Mouse (Mus musculus): ENCODE measurements at regions not wholly inside any gene's neighbourhood (a gene's known extent, or its start where the extent isn't known, plus 50 kb on each side); places are given as distances from the start of the nearest gene placed in this dataset.

DNA sequence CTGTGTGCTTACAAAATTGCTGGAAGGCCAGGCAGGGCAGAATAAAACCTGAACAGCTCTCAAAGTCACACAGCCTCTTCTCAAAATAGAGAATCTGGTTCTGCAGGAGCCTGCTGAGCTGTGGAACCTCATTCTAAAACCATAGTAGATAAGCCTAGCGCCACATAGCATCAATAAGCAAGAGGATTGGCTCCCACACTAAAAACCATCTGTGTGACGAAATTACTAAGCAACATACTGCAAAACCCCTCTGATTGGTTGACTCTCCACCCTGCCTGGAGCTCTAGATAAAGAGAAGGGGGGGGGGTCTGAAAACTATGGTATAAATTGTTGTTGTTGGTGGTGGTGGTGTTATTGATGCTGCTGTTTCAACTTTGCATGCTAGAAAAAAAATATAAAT lies 122.6 kb upstream of the Trhde start:
- Histone ChIP-seq H3K9ac (ENCODE audit: low read length) (no peak overlapping the region), H3K27me3 (ENCODE audit: control insufficient read depth, insufficient read depth, low read length) (no peaks in the 10 kb centered on the region), H3K4me3 (ENCODE audit: control insufficient read depth in 1 of 2, insufficient read depth in 1 of 2, low read depth in 1 of 2, low read length in 2 of 2) (no peak overlapping the region), H3K27ac (replicated peaks in 1 of 2; ENCODE audit: control insufficient read depth in 1 of 2, insufficient read depth in 1 of 2, low read depth in 2 of 2, low read length in 2 of 2) (no peak overlapping the region), H3K4me2 (ENCODE audit: low read length) (no peak overlapping the region), H3K9me3 (ENCODE audit: control insufficient read depth, low read length) (no peaks in the 10 kb centered on the region), H3K36me3 (ENCODE audit: control insufficient read depth, insufficient read depth, low read length) (no peaks in the 10 kb centered on the region), H3K4me1 (ENCODE audit: control insufficient read depth in 2 of 2, insufficient read depth in 2 of 2, low read length in 2 of 2) (no peaks in the 10 kb centered on the region)
- 57% methylated on average over 2 of the region's 2 CpGs for whole genome bisulfite sequencing
- ATAC-seq (ENCODE audit: insufficient number of reproducible peaks, insufficient read depth, low FRiP score, low read depth), result no peak

DNA sequence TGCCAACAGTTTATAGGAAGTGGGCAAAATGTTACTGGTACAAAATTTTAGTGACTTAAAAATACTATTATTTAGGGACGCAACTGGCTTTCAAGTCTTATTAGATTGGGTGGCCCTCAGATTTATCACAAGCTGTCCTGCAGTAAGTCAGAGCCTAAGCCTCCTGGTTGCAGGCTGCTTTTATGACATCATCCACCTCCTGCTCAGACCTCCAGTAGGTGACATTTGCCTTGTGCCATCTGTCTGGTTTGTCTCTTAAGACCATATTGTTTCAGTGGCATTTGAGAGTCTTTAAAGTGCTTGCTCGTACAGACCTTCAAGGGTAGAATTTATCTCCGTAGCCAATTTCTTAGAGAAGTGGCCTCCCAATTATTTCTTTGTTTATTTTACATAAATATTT lies 111.9 kb upstream of the Trhde start:
- ATAC-seq (ENCODE audit: insufficient number of reproducible peaks, insufficient read depth, low FRiP score, low read depth), result no peak
- H3K4me3 ChIP-seq (ENCODE audit: control insufficient read depth in 1 of 2, insufficient read depth in 1 of 2, low read depth in 1 of 2, low read length in 2 of 2), result no peak overlapping the region
- no peak overlapping the region for H3K4me2 ChIP-seq (ENCODE audit: low read length)
- no peaks in the 10 kb centered on the region for H3K27me3 ChIP-seq (ENCODE audit: control insufficient read depth, insufficient read depth, low read length)
- no peak overlapping the region for H3K27ac ChIP-seq (replicated peaks in 1 of 2; ENCODE audit: control insufficient read depth in 1 of 2, insufficient read depth in 1 of 2, low read depth in 2 of 2, low read length in 2 of 2)
- WGBS, result 67% methylated on average over 3 of the region's 3 CpGs
- no peaks in the 10 kb centered on the region for H3K9me3 ChIP-seq (ENCODE audit: control insufficient read depth, low read length)
- no peaks in the 10 kb centered on the region for H3K36me3 ChIP-seq (ENCODE audit: control insufficient read depth, insufficient read depth, low read length)
- H3K4me1 ChIP-seq (ENCODE audit: control insufficient read depth in 2 of 2, insufficient read depth in 2 of 2, low read length in 2 of 2), result no peaks in the 10 kb centered on the region
- H3K9ac ChIP-seq (ENCODE audit: low read length), result no peak overlapping the region

DNA sequence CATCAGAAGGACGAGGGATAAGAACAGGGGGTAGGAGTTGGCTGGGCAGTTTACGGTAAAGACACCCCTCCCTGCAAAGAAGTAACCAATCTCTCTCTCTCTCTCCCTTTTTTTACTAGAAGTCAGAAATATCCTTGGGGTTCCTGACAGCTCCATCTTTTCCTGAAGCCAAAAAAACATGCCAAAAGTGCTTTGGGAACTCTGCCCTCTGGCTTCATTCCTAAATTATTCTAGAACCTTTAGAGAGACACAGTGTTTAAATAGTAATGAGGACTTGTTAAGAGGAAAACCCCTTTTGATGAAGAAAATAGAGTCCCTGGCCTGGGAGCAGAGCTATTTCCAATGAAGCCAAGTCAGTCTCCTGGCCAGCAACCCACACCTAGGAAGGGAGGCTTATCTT lies 89.8 kb upstream of the Trhde start:
- WGBS, result 77% methylated on average over 2 of the region's 2 CpGs
- Histone ChIP-seq H3K27ac (replicated peaks in 1 of 2; ENCODE audit: control insufficient read depth in 1 of 2, insufficient read depth in 1 of 2, low read depth in 2 of 2, low read length in 2 of 2) (no peak overlapping the region), H3K36me3 (ENCODE audit: control insufficient read depth, insufficient read depth, low read length) (no peaks in the 10 kb centered on the region), H3K9me3 (ENCODE audit: control insufficient read depth, low read length) (no peaks in the 10 kb centered on the region), H3K9ac (ENCODE audit: low read length) (no peak overlapping the region), H3K27me3 (ENCODE audit: control insufficient read depth, insufficient read depth, low read length) (no peaks in the 10 kb centered on the region), H3K4me1 (ENCODE audit: control insufficient read depth in 2 of 2, insufficient read depth in 2 of 2, low read length in 2 of 2) (no peaks in the 10 kb centered on the region), H3K4me3 (ENCODE audit: control insufficient read depth in 1 of 2, insufficient read depth in 1 of 2, low read depth in 1 of 2, low read length in 2 of 2) (no peak overlapping the region), H3K4me2 (ENCODE audit: low read length) (no peak overlapping the region)
- no peak for ATAC-seq (ENCODE audit: insufficient number of reproducible peaks, insufficient read depth, low FRiP score, low read depth)

DNA sequence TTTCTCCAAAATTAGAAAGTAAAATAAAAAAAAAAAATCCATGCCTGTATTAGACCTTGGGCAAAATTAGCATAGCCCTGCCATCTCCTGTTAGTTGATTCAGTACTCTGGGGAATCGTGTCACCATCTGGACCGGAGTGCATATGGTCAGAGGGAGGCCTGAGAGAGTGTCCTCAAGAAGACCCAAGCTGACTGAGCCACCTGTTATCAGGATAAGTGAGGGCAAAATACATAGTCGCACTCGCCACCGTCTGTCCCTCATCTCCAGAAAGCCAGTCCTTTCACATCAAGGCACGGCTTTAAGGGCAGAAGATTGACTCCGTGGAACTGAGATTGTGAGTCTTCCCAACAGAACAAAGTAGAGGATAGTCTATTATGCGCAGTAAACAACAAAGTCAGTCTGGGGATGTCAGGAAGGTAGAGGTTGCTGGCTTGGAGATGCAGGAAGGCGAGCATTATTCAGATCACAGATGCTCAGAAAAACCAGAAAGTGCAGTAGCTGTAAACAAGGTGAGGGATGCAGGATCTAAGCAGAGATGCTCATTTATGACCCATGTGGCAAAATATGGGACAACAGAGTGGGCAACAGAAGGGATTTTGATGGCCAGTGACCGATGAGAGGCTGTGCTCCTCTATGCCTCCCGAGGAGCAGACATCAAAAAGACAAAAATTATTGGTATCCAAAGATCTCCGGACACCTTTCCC lies 88.8 kb upstream of the Trhde start:
- Histone ChIP-seq H3K27me3 (ENCODE audit: control insufficient read depth, insufficient read depth, low read length) (no peaks in the 10 kb centered on the region), H3K9me3 (ENCODE audit: control insufficient read depth, low read length) (no peaks in the 10 kb centered on the region), H3K4me3 (ENCODE audit: control insufficient read depth in 1 of 2, insufficient read depth in 1 of 2, low read depth in 1 of 2, low read length in 2 of 2) (no peak overlapping the region), H3K9ac (ENCODE audit: low read length) (no peak overlapping the region), H3K27ac (replicated peaks in 1 of 2; ENCODE audit: control insufficient read depth in 1 of 2, insufficient read depth in 1 of 2, low read depth in 2 of 2, low read length in 2 of 2) (no peak overlapping the region), H3K4me1 (ENCODE audit: control insufficient read depth in 2 of 2, insufficient read depth in 2 of 2, low read length in 2 of 2) (no peaks in the 10 kb centered on the region), H3K36me3 (ENCODE audit: control insufficient read depth, insufficient read depth, low read length) (no peaks in the 10 kb centered on the region), H3K4me2 (ENCODE audit: low read length) (no peak overlapping the region)
- WGBS, result 80% methylated on average over 12 of the region's 12 CpGs
- no peak for ATAC-seq (ENCODE audit: insufficient number of reproducible peaks, insufficient read depth, low FRiP score, low read depth)

DNA sequence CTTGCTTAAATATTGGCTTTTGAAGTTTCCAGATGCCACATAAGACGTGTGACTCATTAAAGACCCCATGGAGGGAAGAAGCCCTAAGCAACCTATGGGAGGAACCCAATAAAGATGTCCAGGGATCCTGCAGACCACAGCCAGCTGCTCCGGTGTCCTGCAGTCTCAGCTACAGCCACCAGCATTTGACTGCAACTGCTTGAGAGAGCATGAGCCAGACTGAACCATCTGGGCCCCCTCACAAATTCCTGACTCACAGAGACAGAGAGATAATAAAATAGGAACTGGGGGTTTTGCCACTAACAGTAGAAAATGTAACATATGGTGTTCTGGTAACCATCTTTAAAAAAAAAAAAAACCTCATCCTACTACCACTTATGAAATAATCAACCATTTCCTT lies 69.1 kb upstream of the Trhde start:
- Histone ChIP-seq H3K36me3 (ENCODE audit: control insufficient read depth, insufficient read depth, low read length) (no peaks in the 10 kb centered on the region), H3K4me2 (ENCODE audit: low read length) (no peak overlapping the region), H3K4me3 (ENCODE audit: control insufficient read depth in 1 of 2, insufficient read depth in 1 of 2, low read depth in 1 of 2, low read length in 2 of 2) (no peak overlapping the region), H3K9ac (ENCODE audit: low read length) (no peak overlapping the region), H3K9me3 (ENCODE audit: control insufficient read depth, low read length) (no peaks in the 10 kb centered on the region), H3K27me3 (ENCODE audit: control insufficient read depth, insufficient read depth, low read length) (no peaks in the 10 kb centered on the region), H3K27ac (replicated peaks in 1 of 2; ENCODE audit: control insufficient read depth in 1 of 2, insufficient read depth in 1 of 2, low read depth in 2 of 2, low read length in 2 of 2) (no peak overlapping the region), H3K4me1 (ENCODE audit: control insufficient read depth in 2 of 2, insufficient read depth in 2 of 2, low read length in 2 of 2) (no peaks in the 10 kb centered on the region)
- ATAC-seq (ENCODE audit: insufficient number of reproducible peaks, insufficient read depth, low FRiP score, low read depth), result no peak
- WGBS, result 69% methylated on average over 2 of the region's 2 CpGs

DNA sequence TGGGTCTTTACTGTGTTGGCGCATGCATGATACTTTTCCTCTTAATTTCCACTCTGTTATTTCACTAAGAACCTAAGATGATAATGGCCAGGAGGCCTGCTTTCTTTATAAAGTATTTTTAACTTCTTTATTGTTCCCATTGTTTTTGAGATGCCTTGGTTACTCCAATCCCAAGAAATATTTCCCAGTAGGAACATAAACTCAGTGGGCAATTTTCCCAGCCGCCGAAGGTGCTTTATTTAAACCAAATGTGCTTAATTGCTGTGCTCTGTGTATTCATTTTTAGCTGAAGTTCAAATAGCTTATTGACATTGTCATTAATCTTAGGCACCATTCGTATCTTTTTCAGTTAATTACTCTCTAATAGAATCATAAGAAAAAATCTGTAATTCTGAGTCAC lies 55.1 kb upstream of the Trhde start:
- Histone ChIP-seq H3K4me2 (ENCODE audit: low read length) (no peak overlapping the region), H3K4me3 (ENCODE audit: control insufficient read depth in 1 of 2, insufficient read depth in 1 of 2, low read depth in 1 of 2, low read length in 2 of 2) (no peak overlapping the region), H3K27ac (replicated peaks in 1 of 2; ENCODE audit: control insufficient read depth in 1 of 2, insufficient read depth in 1 of 2, low read depth in 2 of 2, low read length in 2 of 2) (no peak overlapping the region), H3K36me3 (ENCODE audit: control insufficient read depth, insufficient read depth, low read length) (no peaks in the 10 kb centered on the region), H3K9me3 (ENCODE audit: control insufficient read depth, low read length) (0 out of 2 replicates have a peak, but pooled peaks cover 6% of the 10 kb centered on the region), H3K4me1 (ENCODE audit: control insufficient read depth in 2 of 2, insufficient read depth in 2 of 2, low read length in 2 of 2) (no peaks in the 10 kb centered on the region), H3K27me3 (ENCODE audit: control insufficient read depth, insufficient read depth, low read length) (no peaks in the 10 kb centered on the region), H3K9ac (ENCODE audit: low read length) (no peak overlapping the region)
- ATAC-seq (ENCODE audit: insufficient number of reproducible peaks, insufficient read depth, low FRiP score, low read depth), result no peak
- 79% methylated on average over 4 of the region's 4 CpGs for WGBS

DNA sequence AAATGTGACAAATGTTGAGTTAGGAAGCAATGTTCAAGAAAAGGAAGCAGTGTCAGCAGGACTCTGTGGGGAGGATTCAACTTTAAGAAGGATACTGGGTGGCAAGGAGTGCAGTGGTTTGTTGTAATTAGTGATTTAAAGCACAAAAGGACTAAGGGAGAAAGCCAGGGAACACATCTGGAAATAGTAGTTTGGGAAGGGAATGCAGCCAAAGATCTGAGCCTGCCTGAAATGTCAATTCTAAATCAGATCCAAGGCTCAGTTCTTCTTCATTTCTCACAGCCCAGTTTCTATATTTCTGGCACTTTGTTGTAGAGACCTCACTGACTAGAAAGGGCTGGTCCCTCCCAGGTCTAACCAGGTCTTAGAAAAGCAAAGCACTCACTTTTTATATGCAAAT lies 50.6 kb upstream of the Trhde start:
- no peak for ATAC-seq (ENCODE audit: insufficient number of reproducible peaks, insufficient read depth, low FRiP score, low read depth)
- H3K27ac ChIP-seq (replicated peaks in 1 of 2; ENCODE audit: control insufficient read depth in 1 of 2, insufficient read depth in 1 of 2, low read depth in 2 of 2, low read length in 2 of 2), result no peak overlapping the region
- no peak overlapping the region for H3K4me2 ChIP-seq (ENCODE audit: low read length)
- H3K4me1 ChIP-seq (ENCODE audit: control insufficient read depth in 2 of 2, insufficient read depth in 2 of 2, low read length in 2 of 2), result no peaks in the 10 kb centered on the region
- H3K27me3 ChIP-seq (ENCODE audit: control insufficient read depth, insufficient read depth, low read length), result no peaks in the 10 kb centered on the region
- no peak overlapping the region for H3K4me3 ChIP-seq (ENCODE audit: control insufficient read depth in 1 of 2, insufficient read depth in 1 of 2, low read depth in 1 of 2, low read length in 2 of 2)
- no peak overlapping the region for H3K9ac ChIP-seq (ENCODE audit: low read length)
- no peaks in the 10 kb centered on the region for H3K36me3 ChIP-seq (ENCODE audit: control insufficient read depth, insufficient read depth, low read length)
- H3K9me3 ChIP-seq (ENCODE audit: control insufficient read depth, low read length), result peaks cover 19% of the 10 kb centered on the region; the same call in 1 of the 2 replicates
